Mouse (Mus musculus): Measurements from ENCODE around the gene Wnt8b.

Wnt8b gene

GRCm38 (mm10) chr19:44493128-44493527, at the start of gene Wnt8b:
Wnt8b (plus strand) TSS chr19:44493472.
- no peak for DNase-seq

GRCm38 (mm10) chr19:44445755-44446154, 47.5 kb upstream of the Wnt8b start:
- DNase-seq, result no peak

- no peak for DNase-seq
Measured at GRCm38 (mm10) chr19:44447927-44448326, 45.3 kb upstream of the Wnt8b start.

- DNase-seq, result no peak
Measured at GRCm38 (mm10) chr19:44454862-44455261, 38.4 kb upstream of the Wnt8b start.

- DNase-seq, result peak; percentile 44
Measured at GRCm38 (mm10) chr19:44455356-44455755, 37.9 kb upstream of the Wnt8b start.

- no peak for DNase-seq
Measured at GRCm38 (mm10) chr19:44457359-44458055, 35.8 kb upstream of the Wnt8b start.

GRCm38 (mm10) chr19:44458696-44459095, 34.6 kb upstream of the Wnt8b start:
- DNase-seq, result peak; percentile 37

- DNase-seq, result no peak
Measured at GRCm38 (mm10) chr19:44460441-44460840, 32.8 kb upstream of the Wnt8b start.

- no peak for DNase-seq
Measured at GRCm38 (mm10) chr19:44461500-44461899, 31.8 kb upstream of the Wnt8b start.

- DNase-seq, result no peak
Measured at GRCm38 (mm10) chr19:44462141-44462540, 31.1 kb upstream of the Wnt8b start.

- DNase-seq, result peak; percentile 79
Measured at GRCm38 (mm10) chr19:44465960-44466525, 27.2 kb upstream of the Wnt8b start.

- peak; percentile 91 for DNase-seq
Measured at GRCm38 (mm10) chr19:44474158-44474557, 19.1 kb upstream of the Wnt8b start.

GRCm38 (mm10) chr19:44475268-44475667, 18.0 kb upstream of the Wnt8b start:
- no peak for DNase-seq

- peak; percentile 33 for DNase-seq
Measured at GRCm38 (mm10) chr19:44476541-44476940, 16.7 kb upstream of the Wnt8b start.

- DNase-seq, result peak; percentile 57
Measured at GRCm38 (mm10) chr19:44487266-44487665, 6.0 kb upstream of the Wnt8b start.

- DNase-seq, result no peak
Measured at GRCm38 (mm10) chr19:44496511-44496910, 3.2 kb downstream of the Wnt8b start.

- DNase-seq, result no peak
Measured at GRCm38 (mm10) chr19:44496941-44497340, 3.7 kb downstream of the Wnt8b start.

GRCm38 (mm10) chr19:44498936-44499335, 5.7 kb downstream of the Wnt8b start:
- no peak for DNase-seq

GRCm38 (mm10) chr19:44500240-44500639, 7.0 kb downstream of the Wnt8b start:
- DNase-seq, result no peak

GRCm38 (mm10) chr19:44501925-44502324, 8.7 kb downstream of the Wnt8b start:
- no peak for DNase-seq

GRCm38 (mm10) chr19:44502741-44503140, 9.5 kb downstream of the Wnt8b start:
- DNase-seq, result no peak

- no peak for DNase-seq
Measured at GRCm38 (mm10) chr19:44510534-44511175, 17.4 kb downstream of the Wnt8b start.

- DNase-seq, result peak; percentile 51
Measured at GRCm38 (mm10) chr19:44511451-44512231, 18.4 kb downstream of the Wnt8b start.
